Mouse (Mus musculus) small intestine, adult 2 months (tissue): ENCODE measurements around the gene Clpsl2.

Experiments
- CTCF ChIP-seq: fragments of 200-500 bp; IDR thresholded peaks from 2 replicates; pipeline ENCODE4 v1.5.1; 2012; ENCODE audit warnings: low read depth, mild to moderate bottlenecking, control low read depth, inconsistent platforms, low read length, moderate library complexity, mixed read lengths; ENCODE audit not compliant: insufficient replicate concordance, insufficient read length; ENCODE audit errors: extremely low read depth
- POLR2A ChIP-seq: fragments of 200-500 bp; IDR thresholded peaks from 2 replicates; pipeline ENCODE4 v1.6.1; 2012; ENCODE audit warnings: low read depth, mild to moderate bottlenecking, control low read depth, inconsistent platforms, low read length, moderate library complexity

DNA sequence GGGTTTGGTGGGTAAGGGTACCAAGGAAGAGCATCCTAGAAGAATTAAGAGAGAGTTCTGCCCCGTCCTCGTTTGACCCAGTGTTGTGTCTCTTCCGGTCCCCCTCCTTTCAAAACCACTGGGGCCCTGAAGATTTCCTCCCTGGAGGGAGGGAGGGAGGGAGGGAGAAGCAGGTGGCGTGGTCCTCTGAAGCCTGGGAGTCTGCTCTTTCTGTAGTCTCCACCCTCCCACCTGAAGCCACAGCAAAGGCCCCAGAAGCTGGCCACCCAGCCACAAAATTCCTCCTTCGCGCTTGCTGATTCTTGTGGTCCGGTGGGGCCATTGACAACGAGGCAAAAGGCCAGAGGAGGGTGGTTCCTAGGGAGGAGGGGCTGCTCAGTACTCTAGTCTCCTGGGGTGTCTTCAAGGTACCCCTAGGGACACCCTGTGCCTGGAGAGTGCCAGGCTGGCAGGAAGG lies 30.6 kb upstream of the Clpsl2 start:
- TF ChIP-seq CTCF = no peak
- no peak; the same call in 1 of the 2 replicates for TF ChIP-seq POLR2A
